Mouse (Mus musculus) right cerebral cortex, adult 2 months (tissue): ENCODE data around the gene Atf6b.
A peak's percentile ranks its signal among the peaks of the same experiment; 100 is the strongest.

ENCODE experiments used
- DNase-seq, 2 experiments: peaks; one replicate each; pipeline ENCODE4 v3.0.0; 2021 to 2022; ENCODE audit warnings: low spot score in 2 of 2

Atf6b gene

GRCm38 (mm10) chr17:34648141-34648890 is 1.4 kb downstream of the Atf6b start:
- no peak for DNase-seq

- DNase-seq: no peak
These were observed 2.3 kb downstream of the Atf6b start for GRCm38 (mm10) chr17:34649106-34649864.

- DNase-seq: no peak
These were observed 3.8 kb downstream of the Atf6b start for GRCm38 (mm10) chr17:34650781-34651180.

GRCm38 (mm10) chr17:34651507-34652221 is 4.7 kb downstream of the Atf6b start:
- no peak for DNase-seq

GRCm38 (mm10) chr17:34652546-34652945 is 5.6 kb downstream of the Atf6b start:
- no peak for DNase-seq

- no peak for DNase-seq
These were observed 6.0 kb downstream of the Atf6b start for GRCm38 (mm10) chr17:34652985-34653384.

GRCm38 (mm10) chr17:34653746-34654285 is 6.9 kb downstream of the Atf6b start:
- DNase-seq: peak in 1 of 2 experiments; percentile 78

- DNase-seq: no peak
These were observed 7.4 kb downstream of the Atf6b start for GRCm38 (mm10) chr17:34654392-34654791.

GRCm38 (mm10) chr17:34655160-34655559 is 8.2 kb downstream of the Atf6b start:
- DNase-seq: no peak

- no peak for DNase-seq
These were observed 8.6 kb downstream of the Atf6b start for GRCm38 (mm10) chr17:34655581-34655991.

- DNase-seq: no peak
These were observed 9.7 kb downstream of the Atf6b start for GRCm38 (mm10) chr17:34656666-34657065.

GRCm38 (mm10) chr17:34657271-34657670 is 10.3 kb downstream of the Atf6b start:
- no peak for DNase-seq

GRCm38 (mm10) chr17:34658145-34658544 is 11.2 kb downstream of the Atf6b start:
- DNase-seq: no peak

GRCm38 (mm10) chr17:34658591-34658990 is 11.6 kb downstream of the Atf6b start:
- DNase-seq: no peak

GRCm38 (mm10) chr17:34659181-34659896 is 12.4 kb downstream of the Atf6b start:
- DNase-seq: no peak

GRCm38 (mm10) chr17:34659897-34660214 is 12.9 kb downstream of the Atf6b start:
- no peak for DNase-seq

- no peak for DNase-seq
These were observed 13.4 kb downstream of the Atf6b start for GRCm38 (mm10) chr17:34660259-34660820.

- no peak for DNase-seq
These were observed 14.2 kb downstream of the Atf6b start for GRCm38 (mm10) chr17:34661121-34661591.

GRCm38 (mm10) chr17:34662468-34662867 is 15.5 kb downstream of the Atf6b start:
- no peak for DNase-seq

GRCm38 (mm10) chr17:34662978-34663377 is 16.0 kb downstream of the Atf6b start:
- DNase-seq: no peak

- no peak for DNase-seq
These were observed 16.6 kb downstream of the Atf6b start for GRCm38 (mm10) chr17:34663558-34663957.
